Mouse (Mus musculus): ENCODE results near the gene Col18a1. TPM values are rescaled to one million over a fixed set of nuclear protein-coding genes. Genes with fewer than 3 reads are reported as not detected.
"Not testable (repeated sequence)": the region's sequence is repeated elsewhere in the genome, so short reads cannot be mapped to it uniquely, and the experiment has no call there.

The Col18a1 gene
- polyA plus RNA-seq, 1 experiment from 2014 or later: 83.2 TPM

- H3K4me3 ChIP-seq (ENCODE audit: low read depth, low read length): no peak overlapping the region
- H3K9me3 ChIP-seq (ENCODE audit: control insufficient read depth, low read length): no peaks in the 10 kb centered on the region
- no peaks in the 10 kb centered on the region for H3K27me3 ChIP-seq (ENCODE audit: control insufficient read depth, insufficient read depth, low read length)
- 90% methylated on average over 6 of the region's 6 CpGs for WGBS
- H3K4me1 ChIP-seq (ENCODE audit: control insufficient read depth, insufficient read depth, low read length): peaks cover 19% of the 10 kb centered on the region
- H3K27ac ChIP-seq (ENCODE audit: low read depth, low read length): no peak overlapping the region
- peaks cover 2% of the 10 kb centered on the region; the same call in 1 of the 2 replicates for H3K36me3 ChIP-seq (ENCODE audit: control insufficient read depth, insufficient read depth, low read length)
- H3K4me2 ChIP-seq (ENCODE audit: low read depth): no peak overlapping the region
- no peak for ATAC-seq (ENCODE audit: insufficient read depth, low FRiP score, low TSS enrichment)
- no peak overlapping the region; the same call in 1 of the 2 replicates for H3K9ac ChIP-seq (ENCODE audit: low read length)
- DNase-seq (ENCODE audit: low spot score): no peak
These were observed 30.1 kb downstream of the Col18a1 start for GRCm38 (mm10) chr10:77136205-77136604.

- Histone ChIP-seq H3K4me2 (ENCODE audit: low read depth) (no peak overlapping the region), H3K9ac (ENCODE audit: low read length) (no peak overlapping the region), H3K4me1 (ENCODE audit: control insufficient read depth, insufficient read depth, low read length) (peaks cover 24% of the 10 kb centered on the region), H3K9me3 (ENCODE audit: control insufficient read depth, low read length) (no peaks in the 10 kb centered on the region), H3K4me3 (ENCODE audit: low read depth, low read length) (no peak overlapping the region), H3K27ac (ENCODE audit: low read depth, low read length) (no peak overlapping the region), H3K36me3 (ENCODE audit: control insufficient read depth, insufficient read depth, low read length) (peaks cover 2% of the 10 kb centered on the region; the same call in 1 of the 2 replicates), H3K27me3 (ENCODE audit: control insufficient read depth, insufficient read depth, low read length) (no peaks in the 10 kb centered on the region)
- ATAC-seq (ENCODE audit: insufficient read depth, low FRiP score, low TSS enrichment) (no peak), DNase-seq (ENCODE audit: low spot score) (no peak)
- 93% methylated on average over 5 of the region's 5 CpGs for WGBS
These were observed 31.0 kb downstream of the Col18a1 start for GRCm38 (mm10) chr10:77135274-77135829.

GRCm38 (mm10) chr10:77134807-77135152 is 31.6 kb downstream of the Col18a1 start:
- not testable (repeated sequence) for H3K4me2 ChIP-seq (ENCODE audit: low read depth); H3K36me3 ChIP-seq (ENCODE audit: control insufficient read depth, insufficient read depth, low read length); H3K9me3 ChIP-seq (ENCODE audit: control insufficient read depth, low read length); ATAC-seq (ENCODE audit: insufficient read depth, low FRiP score, low TSS enrichment); DNase-seq (ENCODE audit: low spot score); H3K27me3 ChIP-seq (ENCODE audit: control insufficient read depth, insufficient read depth, low read length); H3K4me3 ChIP-seq (ENCODE audit: low read depth, low read length); H3K9ac ChIP-seq (ENCODE audit: low read length)
- 67% methylated on average over 5 of the region's 6 CpGs for WGBS
- 0 out of 2 replicates have a peak overlapping the region, but pooled peaks have one; percentile 29 for H3K27ac ChIP-seq (ENCODE audit: low read depth, low read length)
- H3K4me1 ChIP-seq (ENCODE audit: control insufficient read depth, insufficient read depth, low read length): peaks cover 24% of the 10 kb centered on the region

- no peak overlapping the region for H3K4me3 ChIP-seq (ENCODE audit: low read depth, low read length)
- no peak for ATAC-seq (ENCODE audit: insufficient read depth, low FRiP score, low TSS enrichment)
- no peaks in the 10 kb centered on the region for H3K27me3 ChIP-seq (ENCODE audit: control insufficient read depth, insufficient read depth, low read length)
- peaks cover 2% of the 10 kb centered on the region; the same call in 1 of the 2 replicates for H3K36me3 ChIP-seq (ENCODE audit: control insufficient read depth, insufficient read depth, low read length)
- DNase-seq (ENCODE audit: low spot score): no peak
- no peak overlapping the region for H3K4me2 ChIP-seq (ENCODE audit: low read depth)
- H3K4me1 ChIP-seq (ENCODE audit: control insufficient read depth, insufficient read depth, low read length): peaks cover 24% of the 10 kb centered on the region
- 54% methylated on average over 13 of the region's 13 CpGs for WGBS
- no peak overlapping the region for H3K9ac ChIP-seq (ENCODE audit: low read length)
- H3K9me3 ChIP-seq (ENCODE audit: control insufficient read depth, low read length): no peaks in the 10 kb centered on the region
- 0 out of 2 replicates have a peak overlapping the region, but pooled peaks have one; percentile 29 for H3K27ac ChIP-seq (ENCODE audit: low read depth, low read length)
These were observed 32.2 kb downstream of the Col18a1 start for GRCm38 (mm10) chr10:77133951-77134806.

GRCm38 (mm10) chr10:77132118-77132517 is 34.2 kb downstream of the Col18a1 start:
- H3K4me1 ChIP-seq (ENCODE audit: control insufficient read depth, insufficient read depth, low read length): peaks cover 20% of the 10 kb centered on the region
- no peak overlapping the region for H3K4me3 ChIP-seq (ENCODE audit: low read depth, low read length)
- no peak for ATAC-seq (ENCODE audit: insufficient read depth, low FRiP score, low TSS enrichment)
- H3K27ac ChIP-seq (ENCODE audit: low read depth, low read length): 0 out of 2 replicates have a peak overlapping the region, but pooled peaks have one; percentile 42
- 36% methylated on average over 11 of the region's 11 CpGs for WGBS
- no peak overlapping the region for H3K4me2 ChIP-seq (ENCODE audit: low read depth)
- H3K27me3 ChIP-seq (ENCODE audit: control insufficient read depth, insufficient read depth, low read length): no peaks in the 10 kb centered on the region
- peak; percentile 38 for DNase-seq (ENCODE audit: low spot score)
- H3K36me3 ChIP-seq (ENCODE audit: control insufficient read depth, insufficient read depth, low read length): peaks cover 2% of the 10 kb centered on the region; the same call in 1 of the 2 replicates
- no peak overlapping the region for H3K9ac ChIP-seq (ENCODE audit: low read length)
- H3K9me3 ChIP-seq (ENCODE audit: control insufficient read depth, low read length): no peaks in the 10 kb centered on the region

GRCm38 (mm10) chr10:77131536-77131935 is 34.8 kb downstream of the Col18a1 start:
- 39% methylated on average over 6 of the region's 6 CpGs for WGBS
- Histone ChIP-seq H3K4me3 (ENCODE audit: low read depth, low read length) (no peak overlapping the region), H3K9ac (ENCODE audit: low read length) (no peak overlapping the region), H3K4me1 (ENCODE audit: control insufficient read depth, insufficient read depth, low read length) (peaks cover 20% of the 10 kb centered on the region), H3K9me3 (ENCODE audit: control insufficient read depth, low read length) (no peaks in the 10 kb centered on the region), H3K4me2 (ENCODE audit: low read depth) (no peak overlapping the region), H3K27me3 (ENCODE audit: control insufficient read depth, insufficient read depth, low read length) (no peaks in the 10 kb centered on the region), H3K27ac (ENCODE audit: low read depth, low read length) (0 out of 2 replicates have a peak overlapping the region, but pooled peaks have one; percentile 42), H3K36me3 (ENCODE audit: control insufficient read depth, insufficient read depth, low read length) (0 out of 2 replicates have a peak, but pooled peaks cover under 1% of the 10 kb centered on the region)
- peak; percentile 40 for DNase-seq (ENCODE audit: low spot score)
- ATAC-seq (ENCODE audit: insufficient read depth, low FRiP score, low TSS enrichment): no peak

GRCm38 (mm10) chr10:77130561-77131240 is 35.6 kb downstream of the Col18a1 start:
- Histone ChIP-seq H3K9ac (ENCODE audit: low read length) (peak overlapping the region; percentile 41; the same call in 1 of the 2 replicates), H3K36me3 (ENCODE audit: control insufficient read depth, insufficient read depth, low read length) (no peaks in the 10 kb centered on the region), H3K4me3 (ENCODE audit: low read depth, low read length) (no peak overlapping the region), H3K4me1 (ENCODE audit: control insufficient read depth, insufficient read depth, low read length) (peaks cover 20% of the 10 kb centered on the region), H3K4me2 (ENCODE audit: low read depth) (no peak overlapping the region), H3K27ac (ENCODE audit: low read depth, low read length) (0 out of 2 replicates have a peak overlapping the region, but pooled peaks have one; percentile 34), H3K9me3 (ENCODE audit: control insufficient read depth, low read length) (no peaks in the 10 kb centered on the region), H3K27me3 (ENCODE audit: control insufficient read depth, insufficient read depth, low read length) (no peaks in the 10 kb centered on the region)
- ATAC-seq (ENCODE audit: insufficient read depth, low FRiP score, low TSS enrichment) (peak; percentile 38), DNase-seq (ENCODE audit: low spot score) (peak; percentile 92)
- WGBS: 42% methylated on average over 13 of the region's 13 CpGs

GRCm38 (mm10) chr10:77129637-77130410 is 36.5 kb downstream of the Col18a1 start:
- H3K9me3 ChIP-seq (ENCODE audit: control insufficient read depth, low read length): no peaks in the 10 kb centered on the region
- no peak for DNase-seq (ENCODE audit: low spot score)
- H3K9ac ChIP-seq (ENCODE audit: low read length): no peak overlapping the region
- H3K4me2 ChIP-seq (ENCODE audit: low read depth): no peak overlapping the region
- no peak overlapping the region for H3K4me3 ChIP-seq (ENCODE audit: low read depth, low read length)
- no peak for ATAC-seq (ENCODE audit: insufficient read depth, low FRiP score, low TSS enrichment)
- 77% methylated on average over 6 of the region's 6 CpGs for WGBS
- H3K27ac ChIP-seq (ENCODE audit: low read depth, low read length): no peak overlapping the region
- H3K27me3 ChIP-seq (ENCODE audit: control insufficient read depth, insufficient read depth, low read length): no peaks in the 10 kb centered on the region
- H3K36me3 ChIP-seq (ENCODE audit: control insufficient read depth, insufficient read depth, low read length): no peaks in the 10 kb centered on the region
- peaks cover 24% of the 10 kb centered on the region for H3K4me1 ChIP-seq (ENCODE audit: control insufficient read depth, insufficient read depth, low read length)

Measured in neural tube, embryonic 11.5 days (tissue).